Mouse (Mus musculus): ENCODE data around the gene Zmynd8.

GRCm38 (mm10) chr2:165877180-165877579, 21.6 kb downstream of the Zmynd8 start:
- TF ChIP-seq CTCF (IDR thresholded peaks at IDR 0.05; ENCODE audit: control insufficient read depth, insufficient read depth, insufficient replicate concordance, low read depth, low read length) (no peak), POLR2A (IDR thresholded peaks at IDR 0.05; ENCODE audit: control insufficient read depth, low read depth, low read length) (no peak)
